ENCODE assay signal across 22 mouse cellular contexts in the genomic region with DNA sequence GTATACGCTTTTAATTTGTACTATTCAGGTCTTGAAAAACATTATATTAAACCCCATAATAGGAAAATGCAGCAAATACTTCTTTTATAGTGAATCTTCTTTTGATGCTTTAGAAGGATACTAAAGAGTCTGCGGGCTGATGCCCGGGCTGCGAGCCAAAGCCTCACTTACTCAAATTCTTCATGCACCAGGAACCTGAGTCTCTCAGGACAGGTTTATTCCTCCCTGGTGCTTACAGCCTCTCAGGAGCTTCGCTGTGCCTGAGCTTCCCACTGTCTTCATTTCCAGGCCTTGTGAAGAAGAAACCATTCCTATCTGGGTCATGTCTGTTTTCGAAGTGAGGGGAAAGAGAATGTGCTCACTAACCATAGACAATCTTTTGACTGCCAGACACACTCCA.
DNase-seq lines count a peak whose midpoint lies in the region; TF ChIP-seq lines count a peak whose summit lies in the region.
"Had no signal": no experiment of that assay in that cellular context is flagged by ENCODE, and none has a peak within 500 bp of the region (broad histone marks: within the 10 kb centered on the region; RNA-seq: fewer than 3 reads in every experiment).

No protein-coding gene starts in this region.

- peak overlapping the region; percentile 77 for H3K27ac ChIP-seq in layer of hippocampus, adult 2 months
- H3K27ac ChIP-seq: embryonic facial prominence, embryonic 12.5 days; embryonic facial prominence, embryonic 15.5 days; forebrain, embryonic 12.5 days; forebrain, embryonic 15.5 days; heart, adult 2 months; heart, embryonic 10.5 days; heart, embryonic 13.5 days; hindbrain, embryonic 12.5 days; hindbrain, embryonic 15.5 days had no signal

- peak; percentile 29 for DNase-seq in cerebellum, adult 11-12 months
- DNase-seq in cerebellum, adult 11 months, result no peak
- DNase-seq in layer of hippocampus, adult 2 months (ENCODE audit: low spot score in 2 of 2), result no peak
- no peak for DNase-seq in layer of hippocampus, adult 9-10 months (ENCODE audit: low spot score)
- peak; percentile 46 for DNase-seq in cerebellum, adult 9-10 months
- DNase-seq in cerebellum, postnatal 36 days, result peak; percentile 39 to 41
- no peak for DNase-seq in gastrocnemius, postnatal 4 days (ENCODE audit: low spot score in 2 of 2)
- DNase-seq in neural tube, embryonic 10.5 days (ENCODE audit: extremely low spot score, low spot score), result no peak
- DNase-seq: adrenal gland, postnatal 10 days; adrenal gland, postnatal 36 days; B cell, adult 2 months; gastrocnemius, postnatal 25 days; heart, adult 2 months; kidney, adult 2 months had no signal

- no peak for TF ChIP-seq CTCF in layer of hippocampus, adult 2 months (conservative IDR thresholded peaks at IDR 0.05)

- H3K4me3 ChIP-seq in layer of hippocampus, adult 2 months, result no peak overlapping the region
- H3K4me3 ChIP-seq: embryonic facial prominence, embryonic 12.5 days; embryonic facial prominence, embryonic 15.5 days; forebrain, embryonic 12.5 days; forebrain, embryonic 15.5 days; heart, adult 2 months; heart, embryonic 10.5 days; heart, embryonic 13.5 days; hindbrain, embryonic 12.5 days; hindbrain, embryonic 15.5 days had no signal

Comparison
In these comparisons a context has a peak if more than half of its experiments do, and no peak if none do; other contexts are left out.
1. DNase-seq: peak in cerebellum, adult 11-12 months (single experiment), cerebellum, adult 9-10 months (single experiment) and cerebellum, postnatal 36 days (2 of 2); none in cerebellum, adult 11 months (single experiment), layer of hippocampus, adult 2 months (0 of 2), layer of hippocampus, adult 9-10 months (single experiment), gastrocnemius, postnatal 4 days (0 of 2) and neural tube, embryonic 10.5 days (single experiment).